Mouse (Mus musculus) C2C12 (cell line): ENCODE data around the gene Dynlt1f.
"Not testable (repeated sequence)": the region's sequence is repeated elsewhere in the genome, so short reads cannot be mapped to it uniquely, and the experiment has no call there.

Experiments used
- CEBPB ChIP-seq: IDR thresholded peaks from one replicate; pipeline ENCODE4 v1.6.1; 2011; ENCODE audit warnings: low read depth, mild to moderate bottlenecking, control low read depth, moderate library complexity
- CTCF ChIP-seq: IDR thresholded peaks from one replicate; pipeline ENCODE4 v1.5.1; 2011; ENCODE audit not compliant: control insufficient read depth, insufficient read depth, insufficient read length
- FOSL1 ChIP-seq: IDR thresholded peaks from one replicate; pipeline ENCODE4 v1.8.0; 2011; ENCODE audit warnings: mild to moderate bottlenecking, low read length; ENCODE audit not compliant: poor library complexity, insufficient read depth, severe bottlenecking
- MAX ChIP-seq: IDR thresholded peaks from one replicate; pipeline ENCODE4 v1.6.1; 2011; ENCODE audit warnings: mild to moderate bottlenecking, control low read depth
- MYOD1 ChIP-seq: IDR thresholded peaks from one replicate; pipeline ENCODE4 v1.6.1; 2011; ENCODE audit warnings: low read depth; ENCODE audit not compliant: control insufficient read depth, insufficient read length
- MYOG ChIP-seq: IDR thresholded peaks from one replicate; pipeline ENCODE4 v1.6.1; 2011; ENCODE audit not compliant: control insufficient read depth, insufficient read length; ENCODE audit errors: extremely low read depth
- USF1 ChIP-seq: IDR thresholded peaks from one replicate; pipeline ENCODE4 v1.6.1; 2011; ENCODE audit warnings: low read depth, mild to moderate bottlenecking, control low read depth, moderate library complexity

GRCm38 (mm10) chr17:6702625-6703221 is 47.0 kb upstream of the Dynlt1f start:
- TF ChIP-seq CTCF, MYOG, MAX, FOSL1, USF1, CEBPB, MYOD1: not testable (repeated sequence)
